Mouse (Mus musculus): ENCODE data around the gene Cemip2.
"Not testable (repeated sequence)": the region's sequence is repeated elsewhere in the genome, so short reads cannot be mapped to it uniquely, and the experiment has no call there.

The Cemip2 gene

DNA sequence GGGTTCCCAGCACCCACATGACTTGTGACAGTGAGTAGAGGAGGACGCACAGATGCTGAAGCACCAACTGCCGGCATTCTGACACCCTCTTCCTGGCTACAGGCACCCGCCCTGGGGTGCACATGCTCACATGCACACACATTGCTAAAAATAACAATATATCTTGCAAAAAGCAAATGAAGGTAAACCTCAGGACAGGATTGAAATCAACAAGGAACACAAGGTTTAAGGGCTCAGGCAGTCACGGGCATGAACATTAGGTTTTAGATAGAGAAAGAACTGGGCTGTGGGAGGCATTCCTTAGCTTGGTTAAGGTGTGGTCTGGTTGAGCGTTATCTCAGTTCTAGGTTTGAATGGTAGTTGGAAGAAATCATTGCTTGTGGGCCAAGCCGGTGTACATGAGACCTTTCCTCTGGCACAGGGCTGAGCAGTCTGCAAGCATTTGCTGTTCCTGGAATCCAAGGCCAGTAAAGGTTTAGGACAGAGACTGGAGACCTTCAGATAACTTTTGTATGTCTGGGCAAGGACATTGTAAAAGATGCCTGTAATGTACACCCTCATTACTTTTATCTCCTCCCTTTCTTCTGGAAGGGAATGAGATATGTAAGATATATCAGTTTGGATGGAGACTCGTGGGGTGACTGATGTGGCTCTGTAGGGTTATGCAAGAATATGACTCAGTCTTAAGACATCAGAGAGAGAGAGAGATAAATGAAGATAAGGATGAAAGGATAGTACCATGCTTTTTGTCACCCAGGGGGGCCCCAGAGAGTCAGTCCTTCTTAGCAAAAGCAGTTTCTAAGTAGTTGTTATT lies 87.3 kb downstream of the Cemip2 start:
- DNase-seq (ENCODE audit: low read depth, low spot score): no peak

DNA sequence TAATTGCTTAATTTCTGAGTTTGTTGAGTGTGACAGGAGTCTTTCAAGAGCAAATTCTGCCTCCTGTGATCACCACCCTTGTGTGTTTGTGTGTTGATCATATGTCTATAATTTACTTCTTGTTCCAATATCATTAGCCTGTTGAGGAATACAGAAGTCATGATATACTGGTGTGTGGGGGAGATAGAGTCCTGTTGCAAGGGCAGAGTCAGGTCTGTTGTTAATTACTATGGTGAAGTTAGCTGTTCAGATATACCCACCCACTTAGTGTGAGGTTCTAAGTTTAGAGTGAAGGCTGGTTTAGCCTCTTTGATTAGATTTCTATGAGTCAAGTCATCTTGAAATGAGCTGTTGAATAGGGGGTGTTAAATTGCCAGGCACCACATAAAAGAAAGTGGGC lies 88.0 kb downstream of the Cemip2 start:
- peak; percentile 17 for DNase-seq (ENCODE audit: low read depth, low spot score)

DNA sequence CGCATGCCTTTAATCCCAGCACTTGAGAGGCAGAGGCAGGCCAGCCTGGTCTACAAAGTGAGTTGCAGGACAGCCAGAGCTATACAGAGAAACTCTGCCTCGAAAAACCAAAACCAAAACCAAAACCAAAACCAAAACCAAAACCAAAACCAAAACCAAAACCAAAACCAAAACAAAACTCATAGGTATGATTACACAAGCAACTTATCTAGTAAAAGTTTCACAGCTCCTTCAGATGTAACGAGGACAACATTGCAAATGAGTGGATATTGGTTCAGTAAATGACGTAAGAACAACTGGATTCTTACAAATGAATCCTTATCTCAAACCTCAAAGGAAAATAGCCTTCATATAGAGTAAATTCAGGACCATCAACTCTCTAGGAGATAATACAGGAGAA lies 88.6 kb downstream of the Cemip2 start:
- DNase-seq (ENCODE audit: low read depth, low spot score): not testable (repeated sequence)

DNA sequence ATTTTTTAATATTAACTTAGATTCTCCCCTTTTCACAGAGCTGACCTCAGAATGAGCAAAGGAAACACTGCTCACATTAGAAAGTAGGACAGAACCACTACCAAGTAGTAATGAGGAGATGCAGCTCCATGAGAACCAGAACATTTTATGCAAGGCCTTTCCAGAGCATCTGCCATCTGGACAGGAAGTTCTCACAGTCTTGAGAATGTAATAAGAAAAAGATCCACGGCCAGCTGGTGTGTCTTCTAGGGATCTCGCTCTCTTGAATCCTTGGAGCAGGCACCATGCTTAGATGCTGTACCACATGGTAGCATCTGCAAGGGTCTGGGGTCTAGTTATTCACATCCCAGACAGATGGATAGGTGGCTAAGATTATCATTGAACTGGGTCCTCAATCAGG lies 90.3 kb downstream of the Cemip2 start:
- peak; percentile 69 for DNase-seq (ENCODE audit: low read depth, low spot score)

DNA sequence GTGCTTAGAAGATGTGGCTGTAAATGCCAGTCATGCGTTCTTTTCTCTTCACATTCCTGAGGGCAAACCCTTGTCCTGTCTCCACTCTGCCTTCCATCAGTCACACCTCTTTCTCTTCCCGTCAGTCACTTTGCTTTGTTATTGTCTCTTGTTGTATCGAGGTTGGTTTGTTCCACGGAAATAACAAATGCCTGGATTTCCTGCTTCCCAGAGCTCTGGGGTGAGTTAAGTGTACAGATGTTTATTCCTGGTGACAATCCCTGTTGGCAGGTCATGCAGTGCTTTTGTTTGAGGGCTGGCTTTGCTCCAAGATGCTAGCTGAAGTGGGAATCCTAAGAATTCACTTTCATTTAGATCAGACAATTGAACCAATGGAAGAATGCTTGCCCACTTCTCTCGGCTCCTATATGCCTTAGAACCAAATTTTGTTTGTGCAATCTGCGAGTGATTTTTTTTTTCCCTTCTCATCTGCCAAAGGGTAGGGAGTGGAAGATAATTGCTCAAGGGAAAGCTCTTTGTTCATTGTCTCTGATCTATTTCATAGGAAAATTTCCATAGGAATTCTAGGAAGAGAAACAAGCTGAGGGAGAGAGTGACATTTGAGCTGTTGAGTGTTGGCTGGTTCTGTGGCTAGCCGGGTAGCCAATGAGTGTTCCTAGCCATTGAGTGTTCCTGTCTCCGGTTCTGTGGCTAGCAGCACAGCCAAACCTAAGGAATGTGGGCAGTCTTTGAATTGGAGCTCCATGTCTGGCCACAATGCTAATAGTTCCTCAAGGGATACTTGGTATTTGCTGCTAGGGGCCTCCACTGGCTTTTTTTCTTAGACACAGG lies 104.2 kb downstream of the Cemip2 start:
- DNase-seq (ENCODE audit: low read depth, low spot score): no peak

DNA sequence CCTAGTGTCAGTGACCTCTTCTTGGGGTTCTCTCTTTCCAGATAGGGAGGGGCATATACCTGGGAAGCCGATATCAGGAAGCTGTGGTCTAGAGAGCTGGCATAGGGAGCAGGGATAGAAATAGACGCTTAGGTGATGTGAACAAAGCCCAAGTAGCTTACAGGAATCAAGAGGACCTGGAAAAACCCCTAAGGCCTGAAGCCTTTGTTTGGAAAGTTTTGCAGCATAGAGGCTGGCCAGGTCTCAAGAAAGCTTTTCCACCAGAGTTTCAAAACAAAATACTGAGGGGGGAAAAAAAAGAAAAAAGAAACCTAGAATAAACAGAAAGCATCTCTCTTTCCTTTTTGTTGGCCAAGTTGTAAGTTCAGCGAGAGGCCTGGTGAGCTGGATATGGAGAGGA lies 104.9 kb downstream of the Cemip2 start:
- DNase-seq (ENCODE audit: low read depth, low spot score): no peak

DNA sequence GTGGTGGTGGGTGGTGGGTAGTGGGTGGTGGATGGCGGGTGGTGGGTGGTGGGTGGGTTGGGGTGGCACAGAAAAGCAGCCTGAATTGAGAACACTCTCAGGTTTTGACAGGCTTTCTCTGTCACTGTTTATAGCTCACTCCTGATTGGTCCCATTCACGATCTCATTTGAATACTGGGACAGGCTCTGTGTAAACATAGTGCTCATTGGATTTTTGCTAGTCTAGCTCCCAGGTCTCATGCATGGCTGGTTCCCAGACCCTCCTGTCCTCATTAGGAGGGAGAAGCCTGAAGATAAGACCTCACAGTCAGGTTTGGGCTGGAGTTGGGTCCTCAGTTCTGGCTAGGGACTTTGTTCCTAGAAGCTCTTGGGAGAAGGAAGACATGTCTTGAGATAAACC lies 105.8 kb downstream of the Cemip2 start:
- no peak for DNase-seq (ENCODE audit: low read depth, low spot score)

DNA sequence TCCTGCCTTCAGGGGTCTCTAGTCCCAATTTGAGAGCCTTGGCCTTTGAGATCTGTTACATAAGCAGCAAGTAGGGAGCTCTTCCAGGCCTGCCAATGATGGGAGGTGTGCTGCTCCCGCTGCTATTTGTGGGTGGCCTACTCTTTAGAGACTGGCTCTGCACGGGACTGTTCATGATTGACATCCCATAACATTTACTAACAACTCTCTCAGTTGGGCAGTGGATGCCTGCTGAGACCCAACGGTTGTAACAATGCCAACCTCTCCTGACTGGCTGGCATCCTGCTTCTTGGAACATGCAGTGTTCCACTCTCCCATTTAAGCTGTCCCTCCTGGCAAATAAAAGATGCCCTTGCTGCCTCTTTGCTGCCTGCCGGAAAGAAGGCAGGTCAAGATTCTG lies 106.2 kb downstream of the Cemip2 start:
- DNase-seq (ENCODE audit: low read depth, low spot score): peak; percentile 61

DNA sequence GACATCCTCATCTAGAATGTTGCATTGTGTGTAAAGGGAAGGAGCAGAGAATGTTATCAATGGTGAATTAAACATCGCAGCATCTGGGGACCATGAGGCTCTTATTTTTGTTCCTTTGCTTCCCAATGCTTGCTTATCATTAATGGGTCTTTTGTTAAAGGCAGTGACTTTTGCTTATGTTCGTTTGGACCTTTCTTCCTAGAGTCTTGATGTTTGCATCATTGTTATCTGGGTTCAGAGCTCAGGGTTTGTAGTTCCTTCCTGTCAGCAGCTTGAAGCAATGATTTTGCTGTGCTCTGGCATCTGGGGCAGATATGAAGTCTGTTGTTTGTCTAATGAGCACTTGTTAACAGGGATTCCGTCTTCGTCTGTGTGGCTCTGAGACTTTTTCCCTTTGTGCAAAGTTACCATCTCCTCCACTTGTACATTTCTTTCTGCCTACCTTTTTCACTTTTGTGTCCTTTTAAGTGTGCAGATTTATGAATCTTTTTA lies 108.1 kb downstream of the Cemip2 start:
- no peak for DNase-seq (ENCODE audit: low read depth, low spot score)

DNA sequence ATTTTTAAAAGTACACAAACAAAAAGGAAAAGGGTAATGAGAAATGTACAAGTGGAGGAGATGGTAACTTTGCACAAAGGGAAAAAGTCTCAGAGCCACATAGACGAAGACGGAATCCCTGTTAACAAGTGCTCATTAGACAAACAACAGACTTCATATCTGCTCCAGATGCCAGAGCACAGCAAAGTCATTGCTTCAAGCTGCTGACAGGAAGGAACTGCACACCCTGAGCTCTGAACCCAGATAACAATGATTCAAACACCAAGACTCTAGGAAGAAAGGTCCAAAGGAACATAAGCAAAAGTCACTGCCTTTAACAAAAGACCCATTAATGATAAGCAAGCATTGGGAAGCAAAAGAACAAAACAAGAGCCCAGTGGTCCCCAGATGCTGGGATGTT lies 112.6 kb downstream of the Cemip2 start:
- no peak for DNase-seq (ENCODE audit: low read depth, low spot score)

DNA sequence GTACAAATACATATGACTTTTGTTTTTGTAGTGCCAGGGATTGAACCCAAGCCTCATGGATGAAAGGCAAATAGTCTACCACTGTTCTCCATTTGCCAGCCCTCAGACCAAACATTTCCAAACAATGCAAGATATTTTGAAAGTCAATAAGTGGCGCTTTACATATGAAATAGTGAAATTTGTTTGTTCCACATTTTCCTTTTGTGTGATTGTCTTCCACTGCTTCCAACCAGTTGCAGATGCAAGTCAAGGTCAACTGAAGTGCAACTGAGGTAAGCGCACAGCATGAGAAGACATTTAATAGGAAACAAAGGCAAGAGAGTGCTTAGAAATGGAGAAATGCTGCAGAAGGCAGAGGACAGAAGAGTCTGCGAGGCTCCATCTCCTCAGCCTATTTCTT lies 116.7 kb downstream of the Cemip2 start:
- DNase-seq (ENCODE audit: low read depth, low spot score): no peak

DNA sequence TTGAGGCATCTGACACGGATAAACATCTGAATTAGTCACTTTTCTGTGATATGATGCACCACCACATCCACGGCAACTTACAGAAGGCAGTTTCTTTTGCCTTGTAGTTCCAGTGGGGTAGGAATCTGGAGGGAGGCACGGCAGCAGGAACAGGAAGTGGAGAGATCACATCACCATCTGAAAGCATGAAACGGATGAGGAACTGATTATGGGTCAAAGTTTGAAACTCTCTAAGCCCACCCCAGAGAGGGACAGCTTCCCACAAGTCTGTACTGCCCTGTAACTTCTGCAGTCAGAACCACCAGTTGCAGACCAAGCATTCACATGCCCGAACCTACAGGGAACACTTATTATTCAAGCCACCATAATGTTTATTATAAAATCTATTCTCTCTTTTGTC lies 117.4 kb downstream of the Cemip2 start:
- DNase-seq (ENCODE audit: low read depth, low spot score): no peak

DNA sequence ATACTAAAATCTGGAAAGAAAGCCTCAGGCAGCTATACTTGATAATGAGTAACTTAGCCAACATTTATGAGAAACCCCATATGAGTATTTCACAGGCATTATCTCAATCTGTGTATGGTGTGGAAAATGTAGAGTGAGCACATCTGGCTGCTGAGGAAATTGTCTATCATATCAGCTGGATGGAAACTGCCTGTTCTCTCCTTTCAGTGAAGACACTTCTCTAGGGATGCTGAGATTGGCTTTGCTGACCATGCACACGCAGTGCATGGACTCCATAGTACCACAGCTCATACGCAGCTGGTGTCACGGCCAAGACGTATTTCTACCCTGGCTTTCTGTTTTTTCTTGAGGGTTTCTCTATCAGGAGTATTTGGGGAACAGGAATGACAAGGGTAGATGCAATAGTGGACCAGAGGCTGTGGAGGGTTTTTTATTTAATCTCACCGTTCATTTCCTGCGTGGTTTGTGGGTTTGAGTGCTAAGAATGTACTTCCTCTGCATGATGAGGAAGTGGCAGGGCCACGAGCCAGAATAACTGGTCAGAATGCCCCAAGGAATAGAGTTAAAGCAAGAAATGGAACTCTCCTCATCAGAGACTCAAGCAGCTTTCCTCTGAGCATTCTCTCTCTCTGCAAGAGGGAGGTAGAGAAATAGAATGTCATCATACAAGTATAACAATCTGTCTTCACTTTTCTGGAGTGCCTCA lies 119.1 kb downstream of the Cemip2 start:
- DNase-seq (ENCODE audit: low read depth, low spot score): no peak

DNA sequence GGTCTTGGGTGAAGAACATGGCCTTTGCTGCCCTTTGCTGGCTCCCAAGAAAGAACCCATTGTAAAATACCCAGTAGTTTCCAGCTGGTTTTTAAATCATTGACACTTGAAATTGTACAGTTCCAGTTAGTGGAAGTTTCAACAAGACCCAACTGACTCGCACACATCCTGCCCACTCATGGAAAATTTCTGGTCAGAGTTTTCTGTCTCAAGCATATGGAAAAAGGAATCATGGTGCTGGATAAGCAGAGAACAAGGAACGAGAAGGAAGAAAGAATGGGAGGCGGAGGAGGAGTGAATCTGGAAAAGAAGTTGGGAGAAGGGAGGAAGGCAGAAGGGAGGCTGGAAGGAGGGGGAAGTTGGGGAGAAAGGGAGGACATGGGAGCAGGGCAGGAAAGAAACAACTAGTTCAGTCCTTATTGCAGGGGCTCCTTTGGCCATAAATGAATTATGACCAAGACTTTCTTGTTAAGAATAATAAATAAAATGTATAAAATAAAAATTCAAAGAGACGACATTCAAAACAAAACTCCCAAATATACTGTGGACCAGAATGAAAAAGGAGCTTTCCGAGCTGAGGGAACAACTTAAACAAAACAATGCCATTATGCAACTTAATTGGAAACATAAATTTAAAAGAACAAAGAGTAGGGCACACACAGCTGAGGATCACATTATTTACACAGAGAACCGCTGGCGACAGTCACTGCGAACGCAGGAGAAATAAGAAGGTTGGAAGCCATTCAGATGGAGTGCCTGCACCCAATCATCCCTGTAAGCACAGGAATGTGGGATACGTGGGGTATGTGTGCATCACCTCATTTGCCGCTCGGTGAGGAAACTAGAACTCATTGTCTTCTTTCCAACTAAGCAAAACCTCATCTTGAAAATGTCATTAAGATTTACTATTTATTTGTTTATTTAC lies 120.1 kb downstream of the Cemip2 start:
- DNase-seq (ENCODE audit: low read depth, low spot score): peak; percentile 25

Measured in brain, adult 2 months (tissue).